Mouse (Mus musculus) ES-E14 (cell line): ENCODE measurements around the gene Trp53.

Experiments used
- CHD2 ChIP-seq: IDR thresholded peaks from 2 replicates; pipeline ENCODE4 v1.6.1; 2014; ENCODE audit warnings: mild to moderate bottlenecking, low read depth, low read length, inconsistent platforms
- HCFC1 ChIP-seq: IDR thresholded peaks from 2 replicates; pipeline ENCODE4 v1.6.1; 2012; ENCODE audit warnings: low read length, inconsistent platforms, borderline replicate concordance; ENCODE audit not compliant: insufficient read depth
- ZC3H11A ChIP-seq: IDR thresholded peaks from 2 replicates; pipeline ENCODE4 v1.6.1; 2012; ENCODE audit warnings: low read depth, mild to moderate bottlenecking, inconsistent platforms, low read length, borderline replicate concordance
- ZNF384 ChIP-seq: IDR thresholded peaks from 2 replicates; pipeline ENCODE4 v1.6.1; 2012; ENCODE audit warnings: low read depth, low read length, inconsistent platforms

GRCm38 (mm10) chr11:69594853-69595252 lies 14.7 kb downstream of the Trp53 start:
- TF ChIP-seq CHD2 (no peak), ZC3H11A (no peak), ZNF384 (no peak), HCFC1 (no peak)
